Mouse (Mus musculus) MEL (cell line): ENCODE measurements at regions not wholly inside any gene's neighbourhood (a gene's known extent, or its start where the extent isn't known, plus 50 kb on each side); places are given as distances from the start of the nearest gene placed in this dataset.

Experiments used
- CHD1 ChIP-seq: IDR thresholded peaks from 2 replicates; pipeline ENCODE4 v1.6.1; 2012; ENCODE audit warnings: low read depth, mild to moderate bottlenecking, inconsistent platforms, low read length, improper control_type of control experiment
- CTCF ChIP-seq, 3 experiments: IDR thresholded peaks in 2 of 3; conservative IDR thresholded peaks in 1 of 3; 2 replicates each; pipeline ENCODE4 v1.5.1; 2011 to 2012; ENCODE audit warnings: low read length in 3 of 3, low read depth in 2 of 3, mild to moderate bottlenecking in 2 of 3, improper control_type of control experiment in 1 of 3, inconsistent platforms in 1 of 3, mixed read lengths in 1 of 3, moderate library complexity in 1 of 3; ENCODE audit not compliant: control insufficient read depth in 1 of 3, insufficient read depth in 1 of 3, poor library complexity in 1 of 3, severe bottlenecking in 1 of 3
- EP300 ChIP-seq, 2 experiments: IDR thresholded peaks; 2 replicates each; pipeline ENCODE4 v1.6.1; 2011; ENCODE audit warnings: improper control_type of control experiment in 2 of 2, low read length in 2 of 2, low read depth in 1 of 2, mild to moderate bottlenecking in 1 of 2
- GABPA ChIP-seq: IDR thresholded peaks from 2 replicates; pipeline ENCODE4 v1.6.1; 2012; ENCODE audit warnings: low read depth, mild to moderate bottlenecking, inconsistent platforms, low read length, improper control_type of control experiment, moderate library complexity
- JUND ChIP-seq: IDR thresholded peaks from 2 replicates; pipeline ENCODE4 v1.6.1; 2011; ENCODE audit warnings: low read depth, mild to moderate bottlenecking, improper control_type of control experiment, low read length
- MAX ChIP-seq: IDR thresholded peaks from 2 replicates; pipeline ENCODE4 v1.6.1; 2011; ENCODE audit warnings: low read length, improper control_type of control experiment
- MAZ ChIP-seq: IDR thresholded peaks from 2 replicates; pipeline ENCODE4 v1.6.1; 2012; ENCODE audit warnings: low read depth, mild to moderate bottlenecking, inconsistent platforms, low read length, improper control_type of control experiment
- NRF1 ChIP-seq: IDR thresholded peaks from 2 replicates; pipeline ENCODE4 v1.6.1; 2014; ENCODE audit warnings: low read depth, mild to moderate bottlenecking, inconsistent platforms, low read length, improper control_type of control experiment, moderate library complexity; ENCODE audit not compliant: poor library complexity, insufficient read depth, severe bottlenecking
- POLR2A ChIP-seq, 2 experiments: IDR thresholded peaks; 2 replicates each; pipeline ENCODE4 v1.6.1; 2011 to 2012; ENCODE audit warnings: low read length in 2 of 2, mild to moderate bottlenecking in 2 of 2, control low read depth in 1 of 2, improper control_type of control experiment in 1 of 2, low read depth in 1 of 2, moderate library complexity in 1 of 2; ENCODE audit not compliant: control insufficient read depth in 1 of 2, insufficient read depth in 1 of 2, poor library complexity in 1 of 2
- POLR2AphosphoS2 ChIP-seq: IDR thresholded peaks from 2 replicates; pipeline ENCODE4 v1.6.1; 2011; ENCODE audit warnings: low read length, improper control_type of control experiment
- RAD21 ChIP-seq: IDR thresholded peaks from 2 replicates; pipeline ENCODE4 v1.6.1; 2011; ENCODE audit warnings: mild to moderate bottlenecking, low read depth, low read length, improper control_type of control experiment
- SIN3A ChIP-seq: IDR thresholded peaks from 2 replicates; pipeline ENCODE4 v1.6.1; 2012; ENCODE audit warnings: low read length, improper control_type of control experiment, inconsistent platforms
- USF1 ChIP-seq: IDR thresholded peaks from 2 replicates; pipeline ENCODE4 v1.6.1; 2014; ENCODE audit warnings: low read depth, mild to moderate bottlenecking, inconsistent platforms, low read length, improper control_type of control experiment, moderate library complexity
- ZNF384 ChIP-seq: IDR thresholded peaks from 2 replicates; pipeline ENCODE4 v1.6.1; 2012; ENCODE audit warnings: low read depth, mild to moderate bottlenecking, inconsistent platforms, low read length, improper control_type of control experiment

GRCm38 (mm10) chr2:57522983-57523382 is 285.5 kb downstream of the Gpd2 start:
- TF ChIP-seq EP300 (IDR thresholded peaks at IDR 0.05; ENCODE audit: low read depth in 1 of 2, low read length in 2 of 2) (no peak), CTCF (IDR thresholded peaks at IDR 0.05 in 2 of 3, conservative IDR thresholded peaks at IDR 0.05 in 1 of 3; ENCODE audit: control insufficient read depth in 1 of 3, insufficient read depth in 1 of 3, low read depth in 2 of 3, low read length in 3 of 3, poor library complexity in 1 of 3, severe bottlenecking in 1 of 3) (no peak), POLR2A (IDR thresholded peaks at IDR 0.05; ENCODE audit: control insufficient read depth in 1 of 2, insufficient read depth in 1 of 2, low read depth in 1 of 2, low read length in 2 of 2, poor library complexity in 1 of 2) (no peak), USF1 (no peak), POLR2AphosphoS2 (no peak), SIN3A (no peak), CHD1 (no peak), GABPA (no peak), NRF1 (no peak), JUND (no peak), MAX (no peak), RAD21 (no peak), MAZ (no peak), ZNF384 (no peak)
